Mouse (Mus musculus): ENCODE data around the gene Rcvrn.

Gene Rcvrn

GRCm38 (mm10) chr11:67670031-67670430, 25.1 kb upstream of the Rcvrn start:
- DNase-seq (ENCODE audit: low spot score): no peak

- no peak for DNase-seq (ENCODE audit: low spot score)
Measured at GRCm38 (mm10) chr11:67672140-67672539, 23.0 kb upstream of the Rcvrn start.

GRCm38 (mm10) chr11:67675562-67676540, 19.3 kb upstream of the Rcvrn start:
- DNase-seq (ENCODE audit: low spot score): no peak

GRCm38 (mm10) chr11:67679300-67679699, 15.8 kb upstream of the Rcvrn start:
- no peak for DNase-seq (ENCODE audit: low spot score)

- no peak for DNase-seq (ENCODE audit: low spot score)
Measured at GRCm38 (mm10) chr11:67679930-67680329, 15.2 kb upstream of the Rcvrn start.

GRCm38 (mm10) chr11:67681871-67682270, 13.3 kb upstream of the Rcvrn start:
- no peak for DNase-seq (ENCODE audit: low spot score)

- DNase-seq (ENCODE audit: low spot score): no peak
Measured at GRCm38 (mm10) chr11:67686109-67686508, 9.0 kb upstream of the Rcvrn start.

- DNase-seq (ENCODE audit: low spot score): no peak
Measured at GRCm38 (mm10) chr11:67712976-67713375, 17.9 kb downstream of the Rcvrn start.

- no peak for DNase-seq (ENCODE audit: low spot score)
Measured at GRCm38 (mm10) chr11:67715382-67715781, 20.3 kb downstream of the Rcvrn start.

- DNase-seq (ENCODE audit: low spot score): no peak
Measured at GRCm38 (mm10) chr11:67721485-67721884, 26.4 kb downstream of the Rcvrn start.

- DNase-seq (ENCODE audit: low spot score): no peak
Measured at GRCm38 (mm10) chr11:67722399-67723156, 27.5 kb downstream of the Rcvrn start.

GRCm38 (mm10) chr11:67723231-67724013, 28.3 kb downstream of the Rcvrn start:
- DNase-seq (ENCODE audit: low spot score): no peak

- no peak for DNase-seq (ENCODE audit: low spot score)
Measured at GRCm38 (mm10) chr11:67727095-67727494, 32.0 kb downstream of the Rcvrn start.

GRCm38 (mm10) chr11:67728726-67729125, 33.6 kb downstream of the Rcvrn start:
- no peak for DNase-seq (ENCODE audit: low spot score)

GRCm38 (mm10) chr11:67731056-67731455, 35.9 kb downstream of the Rcvrn start:
- DNase-seq (ENCODE audit: low spot score): no peak

- no peak for DNase-seq (ENCODE audit: low spot score)
Measured at GRCm38 (mm10) chr11:67733726-67734125, 38.6 kb downstream of the Rcvrn start.

- DNase-seq (ENCODE audit: low spot score): no peak
Measured at GRCm38 (mm10) chr11:67734597-67734996, 39.5 kb downstream of the Rcvrn start.

GRCm38 (mm10) chr11:67738345-67738744, 43.2 kb downstream of the Rcvrn start:
- DNase-seq (ENCODE audit: low spot score): no peak

- no peak for DNase-seq (ENCODE audit: low spot score)
Measured at GRCm38 (mm10) chr11:67738846-67739490, 43.8 kb downstream of the Rcvrn start.

GRCm38 (mm10) chr11:67741569-67741968, 46.4 kb downstream of the Rcvrn start:
- no peak for DNase-seq (ENCODE audit: low spot score)

Data from T-cell, adult 2 months (primary cell).